Mouse (Mus musculus) testis, adult 2 months (tissue): ENCODE data around the gene Ell3.
A peak's percentile ranks its signal among the peaks of the same experiment; 100 is the strongest.

Source experiments
- CTCF ChIP-seq: fragments of 200-500 bp; IDR thresholded peaks from 2 replicates; pipeline ENCODE4 v1.5.1; 2012; ENCODE audit warnings: low read depth, mild to moderate bottlenecking, inconsistent platforms, low read length, moderate library complexity; ENCODE audit not compliant: control insufficient read depth, insufficient read depth, insufficient replicate concordance
- POLR2A ChIP-seq: fragments of 200-500 bp; IDR thresholded peaks from 2 replicates; pipeline ENCODE4 v1.6.1; 2012; ENCODE audit warnings: low read depth, mild to moderate bottlenecking, inconsistent platforms, low read length, moderate library complexity; ENCODE audit not compliant: control insufficient read depth

- no peak for TF ChIP-seq CTCF
- TF ChIP-seq POLR2A: peak; percentile 97
Observed at GRCm38 (mm10) chr2:121448739-121449535, 4.9 kb upstream of the Ell3 start, which contains the start of gene Serf2.
